Mouse (Mus musculus): ENCODE measurements at regions not wholly inside any gene's neighbourhood (a gene's known extent, or its start where the extent isn't known, plus 50 kb on each side); places are given as distances from the start of the nearest gene placed in this dataset.

DNA sequence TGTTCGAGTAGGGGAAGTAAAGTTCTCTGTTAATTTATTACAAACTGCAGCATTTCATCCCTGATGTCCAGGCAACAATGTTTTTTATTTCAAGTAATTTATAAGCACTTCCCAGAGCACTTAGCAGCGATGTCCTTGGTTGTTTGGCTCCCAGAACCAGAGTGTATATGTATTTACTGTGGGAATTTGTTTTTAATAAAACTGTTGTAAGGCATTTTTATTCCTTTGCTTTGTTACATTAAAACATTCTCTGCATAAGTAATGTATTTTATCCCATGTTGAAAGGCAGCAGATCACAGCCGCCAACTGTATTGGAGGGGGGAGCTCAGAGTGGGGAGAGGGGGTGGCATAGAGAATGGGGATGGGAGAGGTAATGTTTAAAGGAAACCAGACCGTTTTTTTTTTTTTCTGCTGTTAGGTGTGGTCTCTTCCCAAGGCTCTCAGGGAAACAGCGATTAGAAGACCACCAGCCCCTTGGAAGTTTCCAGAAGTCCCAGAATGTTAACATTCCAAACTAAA is 266.8 kb upstream of the Sall1 start:
- DNase-seq: no peak

DNA sequence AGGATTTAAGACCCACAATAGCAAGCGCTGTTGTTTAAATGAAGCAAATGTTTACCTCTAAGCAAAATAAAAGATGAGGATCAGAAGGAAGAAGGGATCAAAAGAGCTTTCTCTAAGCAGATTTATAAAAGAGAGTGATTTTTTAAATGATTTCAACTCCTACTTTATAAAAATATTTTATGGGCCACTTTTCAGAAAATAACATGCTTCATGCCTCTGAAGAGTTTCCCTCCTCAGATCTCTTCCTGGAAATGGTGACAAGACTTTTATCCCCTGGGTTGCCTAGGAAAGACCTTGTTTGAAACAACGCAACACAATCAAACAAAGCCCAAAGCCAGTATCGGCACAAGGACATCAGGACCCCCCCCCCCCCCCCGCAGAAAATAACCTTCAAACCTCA is 265.6 kb upstream of the Sall1 start:
- DNase-seq: no peak

DNA sequence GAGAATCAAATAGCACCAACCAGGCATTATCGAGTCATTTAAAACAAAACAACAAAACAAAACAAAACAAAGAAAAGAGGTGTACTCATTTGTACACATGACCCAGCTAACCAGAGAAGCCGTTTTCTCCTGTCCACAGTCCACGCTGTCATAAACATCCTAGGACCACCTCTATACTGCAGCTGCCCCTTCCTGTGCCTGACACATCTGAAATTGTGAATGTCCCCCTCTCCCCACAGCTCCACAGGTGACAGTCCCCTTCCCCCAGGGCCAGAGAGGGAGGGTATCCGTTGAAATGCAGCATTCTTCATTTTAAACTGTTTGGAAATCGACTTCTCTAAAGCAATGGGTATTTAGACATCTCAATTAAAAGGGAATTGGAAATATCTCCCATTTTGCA is 265.0 kb upstream of the Sall1 start:
- no peak for DNase-seq

DNA sequence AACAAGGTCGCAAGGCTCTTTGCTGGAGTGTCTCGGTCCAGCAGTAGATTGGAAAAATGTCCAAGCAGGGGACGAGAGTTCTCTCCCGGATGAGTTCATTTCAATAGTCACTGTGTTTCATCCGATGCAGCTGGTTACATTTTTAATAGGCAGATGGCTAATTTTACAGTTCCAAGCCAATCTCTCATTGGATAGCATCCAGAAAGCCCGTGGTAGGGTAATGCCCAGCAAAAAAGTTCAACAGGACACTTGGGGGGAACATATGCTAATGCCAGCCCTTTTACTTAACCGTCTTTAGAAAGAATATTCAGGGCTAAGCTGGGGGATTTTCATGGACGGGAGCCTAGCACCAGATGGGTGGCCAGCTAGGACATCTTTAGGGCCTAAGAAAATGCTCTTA is 264.6 kb upstream of the Sall1 start:
- DNase-seq: no peak

DNA sequence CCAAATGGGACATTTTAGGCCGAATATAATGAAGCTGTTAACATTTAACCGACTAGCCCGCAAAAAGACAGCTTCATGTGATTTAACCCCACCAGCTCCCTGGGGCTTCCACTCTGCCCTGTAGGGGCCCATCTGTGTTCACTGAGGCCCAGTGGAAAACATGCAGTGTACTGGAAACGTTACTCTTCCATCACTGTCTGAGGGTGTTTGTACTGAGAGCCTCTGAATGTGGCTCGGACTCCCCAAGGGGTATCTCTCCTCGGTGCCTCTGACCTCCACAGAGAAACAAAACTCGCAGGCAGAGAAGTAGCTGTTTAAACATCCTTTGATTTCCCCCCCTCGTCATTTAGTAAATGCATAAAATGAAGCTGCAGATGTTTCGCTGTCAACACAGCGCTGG is 263.6 kb upstream of the Sall1 start:
- no peak for DNase-seq

DNA sequence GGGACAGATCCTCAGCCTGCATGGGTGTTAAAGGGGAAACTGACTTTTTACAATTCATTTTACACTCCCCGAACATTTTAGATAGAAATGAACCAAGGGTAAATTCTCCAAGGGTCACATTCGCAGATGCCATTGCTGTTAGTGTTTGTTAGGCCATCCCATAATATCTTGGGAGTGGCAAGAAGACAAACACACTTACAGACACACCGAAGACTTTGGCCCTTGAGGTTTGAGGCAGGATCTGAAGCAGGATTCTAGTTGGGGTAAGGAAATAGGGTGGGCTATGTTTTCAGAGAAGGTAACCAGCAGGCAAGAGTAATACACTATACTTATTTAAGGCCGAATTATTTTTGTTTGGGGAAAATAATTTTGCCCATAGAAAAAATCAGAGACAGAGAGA is 263.1 kb upstream of the Sall1 start:
- DNase-seq: no peak

DNA sequence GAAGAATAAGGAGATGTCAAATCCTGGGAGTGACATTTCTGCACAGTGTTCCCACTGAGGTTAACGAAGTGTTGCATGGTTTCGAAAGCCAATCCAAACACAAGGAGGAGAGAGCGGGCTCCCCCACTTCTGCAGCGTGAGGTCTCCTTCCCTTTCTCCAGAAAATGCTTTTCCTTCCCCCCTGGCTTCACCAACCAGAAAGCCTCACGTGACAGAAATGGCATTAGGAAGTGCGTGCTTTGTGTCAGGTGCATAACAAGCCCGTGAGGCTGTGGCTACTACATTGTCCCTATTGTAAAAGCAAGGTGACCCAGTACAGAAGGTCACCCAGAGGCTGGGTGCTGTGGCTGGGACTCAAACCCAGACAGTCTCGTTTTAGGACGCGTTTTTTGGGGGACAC is 260.2 kb upstream of the Sall1 start:
- no peak for DNase-seq

DNA sequence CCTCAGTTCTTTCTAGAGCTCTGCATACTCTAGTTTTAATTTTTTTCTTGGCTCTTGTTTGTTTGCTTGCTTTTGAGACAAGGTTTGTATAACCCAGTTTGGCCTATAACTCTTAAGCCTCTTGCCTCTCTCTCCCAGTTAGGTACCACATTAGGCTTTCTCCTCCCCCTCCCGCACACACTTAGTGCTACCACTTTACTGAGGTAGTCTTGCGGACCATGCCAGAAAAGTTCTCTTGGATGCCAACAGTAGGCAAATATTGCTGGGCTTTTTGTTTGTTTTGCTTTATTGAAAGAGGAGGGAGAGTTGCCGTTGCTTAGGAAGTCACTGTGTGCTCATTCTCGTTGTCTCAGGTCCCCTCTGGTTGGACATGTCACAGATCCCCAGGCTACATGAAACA is 259.4 kb upstream of the Sall1 start:
- DNase-seq: no peak

DNA sequence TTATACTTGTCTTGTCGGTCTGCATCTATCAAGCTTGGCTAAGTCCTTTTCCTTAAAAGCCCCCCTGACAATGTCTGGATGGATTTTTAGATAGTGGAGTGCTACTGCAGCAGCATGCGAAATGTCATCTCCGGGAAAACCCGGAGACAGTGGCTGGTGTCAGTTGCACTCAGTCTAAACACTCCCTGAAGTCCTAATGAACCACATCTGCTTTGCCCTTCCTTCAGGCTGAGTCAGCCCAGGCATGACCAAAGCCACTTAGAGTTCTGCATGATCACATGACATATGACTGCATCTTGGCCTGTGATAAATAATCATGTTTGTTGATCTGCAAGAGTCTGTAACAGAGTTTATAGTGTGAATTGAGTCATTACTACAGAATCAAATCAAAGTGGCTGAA is 255.7 kb upstream of the Sall1 start:
- DNase-seq: no peak

DNA sequence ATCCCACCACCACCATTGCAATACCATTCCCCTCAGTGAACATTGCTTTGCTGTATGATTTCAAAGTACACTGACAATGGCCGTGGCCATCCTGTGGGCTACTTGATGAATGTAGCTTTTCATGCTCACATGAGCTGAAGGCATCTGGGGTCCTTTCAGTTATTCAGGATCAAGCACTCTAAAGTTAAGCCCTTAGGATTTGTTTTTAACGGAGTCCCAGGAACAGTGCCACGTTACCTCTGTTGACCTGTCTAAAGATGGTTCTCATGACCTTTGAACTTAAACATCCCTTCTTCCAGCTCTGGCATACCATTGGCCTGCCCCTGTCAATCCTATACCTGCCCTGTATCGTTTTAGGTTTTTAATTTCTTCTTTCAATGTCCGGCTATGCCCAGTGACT is 251.7 kb upstream of the Sall1 start:
- DNase-seq: no peak

DNA sequence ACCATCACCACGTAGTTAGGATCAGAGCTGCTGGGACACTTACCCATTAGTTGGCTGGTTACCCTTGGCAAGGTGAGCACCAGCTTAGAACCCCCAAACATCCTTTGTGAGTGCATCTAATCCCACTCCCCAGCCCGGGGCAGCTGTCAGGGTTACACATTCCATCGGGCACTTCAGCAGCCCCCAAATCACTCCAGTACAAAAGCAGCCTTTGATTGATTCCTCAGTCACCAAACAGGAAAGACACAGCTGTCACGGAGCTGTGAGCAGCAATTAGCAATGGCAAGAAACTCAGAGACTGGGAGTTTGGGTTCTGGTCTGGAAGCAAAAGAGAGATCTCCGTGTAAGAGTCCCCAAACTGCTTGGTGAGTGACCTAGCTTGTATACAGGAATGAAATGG is 245.1 kb upstream of the Sall1 start:
- DNase-seq: no peak

DNA sequence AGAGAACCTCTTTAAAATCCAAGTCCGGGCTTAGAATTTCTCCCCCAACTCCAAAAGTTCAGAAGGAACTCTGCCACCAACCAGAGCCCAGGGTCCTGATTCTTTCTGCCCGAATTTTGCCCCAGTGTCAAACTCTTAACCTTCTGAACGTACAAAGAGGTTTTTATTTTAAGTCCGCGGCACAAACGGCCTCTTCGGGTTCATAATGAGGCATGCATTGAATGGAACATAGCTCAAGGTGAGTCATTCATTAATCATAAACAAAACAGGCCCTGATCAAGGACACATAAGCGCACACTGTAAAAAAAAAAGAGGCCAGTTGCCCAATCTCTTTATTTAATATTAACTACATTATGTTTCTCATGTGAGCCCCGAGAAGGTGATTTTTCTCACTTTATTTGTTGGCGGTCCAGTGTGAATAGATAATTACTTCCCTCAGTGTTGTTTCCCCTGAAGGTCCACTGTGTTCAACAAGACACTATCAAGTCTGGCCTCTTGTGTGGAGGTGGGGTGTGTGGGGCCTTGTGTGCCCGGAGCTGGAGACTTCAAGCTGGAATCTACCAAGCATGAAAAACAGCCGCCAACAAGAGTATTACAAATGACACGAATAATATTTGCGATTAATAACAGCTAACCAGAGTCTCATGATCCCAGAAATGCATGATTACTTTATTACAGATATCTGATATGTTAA is 241.1 kb upstream of the Sall1 start:
- DNase-seq: no peak

DNA sequence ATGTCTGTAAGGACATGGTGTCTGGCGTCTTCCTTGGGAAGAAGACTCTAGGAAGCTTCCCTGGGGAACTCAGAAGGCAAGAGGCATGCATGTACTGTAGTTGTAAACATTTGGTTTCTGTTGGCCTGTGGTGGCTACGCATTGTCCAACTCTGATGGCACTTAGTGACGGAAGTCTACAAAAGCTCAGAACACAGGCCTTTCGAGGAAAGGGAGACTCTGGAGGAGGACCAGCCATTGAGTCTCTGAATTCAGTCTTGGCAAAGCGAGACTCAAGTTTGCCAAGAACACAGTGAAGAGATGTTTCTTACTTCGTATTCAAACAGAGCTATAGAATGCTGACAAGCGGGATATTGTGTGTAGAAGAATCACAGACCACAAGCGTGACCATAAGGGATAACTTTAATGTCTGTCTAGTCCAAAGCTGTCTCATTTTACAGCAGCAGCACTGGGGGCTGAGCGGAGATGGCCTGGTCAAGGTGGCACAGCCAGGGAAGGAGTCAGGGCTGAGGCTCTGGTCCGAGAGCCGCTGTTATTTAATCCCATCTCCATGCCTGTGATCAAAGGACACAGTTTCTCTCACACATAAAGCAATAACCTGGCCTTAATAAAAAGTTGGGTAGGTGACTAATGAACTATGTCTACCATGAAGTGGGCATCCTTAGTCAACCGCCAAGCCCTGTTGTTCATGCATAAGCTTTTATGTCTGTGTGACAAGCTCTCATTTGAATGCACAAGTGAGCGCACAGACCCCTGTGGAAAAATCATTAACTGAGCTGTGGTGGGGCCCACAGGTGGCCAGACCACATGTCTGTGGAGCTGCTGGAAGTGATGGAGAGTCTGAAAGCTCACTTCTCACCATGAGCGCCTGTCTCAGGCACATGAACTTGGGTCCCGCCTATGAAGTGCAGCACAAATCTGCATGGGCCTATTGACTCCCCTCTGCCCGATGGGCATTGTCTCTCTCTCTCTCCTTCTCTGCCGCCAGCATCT is 239.4 kb upstream of the Sall1 start:
- DNase-seq: no peak

DNA sequence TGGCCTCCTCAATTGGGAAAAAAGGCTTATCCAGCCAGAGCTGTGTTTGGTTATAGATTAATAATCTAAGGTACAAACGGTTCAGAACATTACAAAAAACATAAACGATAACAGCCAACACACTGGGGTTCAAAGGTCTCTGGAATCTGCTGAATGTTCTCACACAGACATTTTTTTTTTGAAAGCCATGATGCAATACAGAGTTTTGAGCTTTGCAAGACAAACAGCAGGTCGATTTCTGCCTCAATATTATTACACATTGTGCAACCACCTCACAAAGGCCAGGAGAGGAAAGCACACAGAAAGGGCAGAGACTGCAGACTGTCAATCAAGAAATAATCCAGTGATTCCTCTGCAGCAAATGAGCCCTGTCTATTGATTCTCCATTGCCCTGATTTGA is 235.9 kb upstream of the Sall1 start:
- no peak for DNase-seq

DNA sequence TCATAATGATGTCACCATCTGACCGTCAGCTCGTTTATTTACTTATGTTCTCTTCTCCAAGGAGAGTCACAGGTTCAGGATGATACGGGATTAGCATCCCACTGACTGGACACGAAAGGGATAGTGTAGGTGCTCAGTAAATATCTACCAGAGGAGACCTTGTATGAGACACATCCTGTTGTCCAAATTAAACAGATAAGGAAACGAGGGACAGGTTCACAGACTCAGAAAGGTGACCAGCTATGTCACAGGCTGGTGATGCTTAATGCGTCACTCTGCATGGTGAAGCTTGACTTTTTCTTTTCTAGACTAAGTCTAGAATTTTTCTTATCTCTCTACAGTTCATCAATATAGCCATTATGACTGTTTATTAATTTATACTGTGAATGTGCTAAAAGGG is 235.2 kb upstream of the Sall1 start:
- no peak for DNase-seq

DNA sequence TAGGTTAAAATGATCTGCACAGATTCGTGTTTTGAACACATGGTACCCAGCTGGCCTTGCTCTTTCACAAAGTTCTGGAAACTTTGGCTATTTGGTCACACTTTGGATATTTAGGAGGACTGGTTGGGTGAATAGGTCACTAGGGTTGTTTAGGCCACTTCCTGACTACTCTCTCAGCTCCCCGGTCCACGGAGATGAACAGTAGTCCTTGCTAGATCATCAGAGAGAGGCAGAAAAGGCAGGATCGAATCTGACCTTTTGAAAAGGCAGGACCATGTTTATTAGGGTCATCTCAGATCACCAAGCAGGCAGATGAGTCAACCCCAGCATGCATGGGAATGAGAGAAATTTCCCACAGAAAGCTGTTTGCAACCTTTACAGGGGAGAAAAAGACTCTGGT is 229.3 kb upstream of the Sall1 start:
- no peak for DNase-seq

DNA sequence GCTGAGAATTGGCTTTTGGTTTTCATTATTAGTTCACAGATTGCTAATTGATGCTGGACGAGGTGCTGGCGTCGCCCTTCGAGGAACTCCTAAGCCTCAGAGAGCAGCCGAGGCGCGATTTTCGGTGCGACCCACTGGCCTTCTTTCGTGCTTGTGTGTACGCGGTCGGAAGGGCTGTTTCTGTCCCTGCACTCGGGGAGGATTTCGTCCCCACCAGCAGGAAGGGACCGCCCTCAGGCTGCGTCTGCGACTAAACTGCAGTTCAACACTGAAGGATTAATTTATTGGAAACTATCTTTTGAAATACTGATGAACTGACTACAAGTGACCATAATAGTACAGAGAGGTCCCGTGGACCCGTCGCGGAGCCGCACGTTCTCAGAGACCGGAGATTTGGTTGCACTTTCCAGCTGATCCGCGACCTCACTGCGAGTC is 228.4 kb upstream of the Sall1 start:
- no peak for DNase-seq

DNA sequence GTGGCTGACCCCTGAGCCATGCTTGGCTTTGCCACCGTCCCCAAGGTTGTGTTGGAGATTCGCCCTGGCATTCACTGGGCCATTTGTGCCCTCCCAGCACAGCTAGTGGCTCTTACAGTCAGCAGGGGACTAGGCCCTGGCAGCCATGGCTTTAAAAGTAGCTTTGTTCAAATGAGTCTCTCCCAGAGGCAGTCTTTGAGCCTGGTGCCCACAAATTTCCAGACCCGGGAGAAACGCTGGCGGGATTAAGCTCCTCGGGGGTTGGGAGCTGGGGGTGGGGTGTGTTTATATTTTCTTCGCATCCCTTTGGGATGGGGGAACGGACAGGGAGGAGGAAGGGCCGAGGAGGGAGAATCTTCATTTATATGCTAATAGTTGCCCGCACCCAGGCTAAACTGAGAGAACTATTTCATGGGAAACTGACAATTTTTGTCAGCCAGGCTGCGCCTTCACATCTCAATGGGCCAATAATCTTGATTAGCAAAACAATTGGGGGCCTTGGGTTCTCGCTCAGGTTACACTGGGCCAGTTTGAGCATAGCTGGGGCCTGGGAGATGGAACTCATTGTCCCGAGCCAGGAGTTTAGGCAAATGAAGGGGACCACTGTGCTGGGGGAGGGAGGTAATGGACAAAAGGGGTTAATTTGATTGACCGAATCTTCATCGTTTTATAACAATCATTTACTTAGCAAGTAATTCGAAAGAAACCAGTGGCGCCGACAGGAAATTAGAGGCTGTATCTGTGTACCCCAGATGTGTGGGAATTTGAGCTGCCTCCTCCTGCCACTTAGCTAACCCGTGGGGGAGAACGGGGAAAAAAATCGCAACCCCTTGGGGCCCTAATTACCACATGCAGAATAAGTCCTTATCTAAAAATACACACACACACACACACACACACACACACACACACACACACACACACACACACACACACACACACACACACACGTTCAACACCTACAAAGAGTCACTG is 227.7 kb upstream of the Sall1 start:
- no peak for DNase-seq

DNA sequence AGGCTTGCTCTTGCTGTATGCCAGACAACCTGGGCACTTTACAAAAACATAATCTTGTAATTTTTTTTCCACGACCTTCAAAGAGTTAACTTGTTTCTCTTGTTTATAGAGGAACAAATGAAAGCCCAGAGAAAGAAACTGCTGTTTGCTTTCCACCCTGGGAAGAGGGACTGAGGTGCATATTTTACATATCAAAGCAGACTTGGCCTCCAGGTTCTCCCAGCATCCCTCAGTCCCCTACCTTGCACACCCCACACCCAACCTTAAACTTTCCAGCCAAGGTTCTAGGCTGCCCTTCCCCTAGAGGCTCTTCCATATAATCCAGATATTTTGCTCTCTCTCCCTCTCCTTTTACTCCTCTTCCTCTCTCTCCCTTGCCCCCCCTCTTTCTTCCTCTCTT is 226.0 kb upstream of the Sall1 start:
- DNase-seq: no peak

DNA sequence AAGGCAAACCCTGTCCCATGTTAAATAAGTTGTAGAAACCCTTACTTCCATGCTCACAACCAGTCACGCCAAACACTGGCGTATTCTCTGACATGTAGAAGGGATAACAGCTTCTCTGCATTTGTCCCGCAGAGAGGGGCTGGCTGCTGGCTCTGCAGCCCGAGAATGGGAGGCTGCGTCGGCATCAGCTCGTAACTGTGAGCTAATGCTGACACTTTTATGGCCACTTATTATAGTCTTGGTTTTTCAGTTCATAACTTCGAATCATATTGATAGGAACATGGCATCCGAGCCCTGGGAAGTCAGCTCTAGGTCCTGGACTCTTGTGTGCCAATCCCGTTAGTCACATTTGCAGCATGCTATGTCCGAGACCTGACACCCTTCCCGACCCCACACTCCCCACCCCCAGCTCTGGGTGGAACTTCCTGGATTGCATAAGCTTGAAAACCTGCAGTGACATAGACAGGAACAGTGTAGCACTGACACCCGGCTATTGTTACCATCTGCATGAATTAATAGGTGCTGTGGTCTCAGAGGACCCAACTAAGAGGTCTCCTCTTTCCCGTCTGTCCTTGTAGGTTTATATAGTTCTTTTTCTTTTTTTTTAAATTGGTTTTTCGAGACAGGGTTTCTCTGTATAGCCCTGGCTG is 217.3 kb upstream of the Sall1 start:
- DNase-seq: no peak

DNA sequence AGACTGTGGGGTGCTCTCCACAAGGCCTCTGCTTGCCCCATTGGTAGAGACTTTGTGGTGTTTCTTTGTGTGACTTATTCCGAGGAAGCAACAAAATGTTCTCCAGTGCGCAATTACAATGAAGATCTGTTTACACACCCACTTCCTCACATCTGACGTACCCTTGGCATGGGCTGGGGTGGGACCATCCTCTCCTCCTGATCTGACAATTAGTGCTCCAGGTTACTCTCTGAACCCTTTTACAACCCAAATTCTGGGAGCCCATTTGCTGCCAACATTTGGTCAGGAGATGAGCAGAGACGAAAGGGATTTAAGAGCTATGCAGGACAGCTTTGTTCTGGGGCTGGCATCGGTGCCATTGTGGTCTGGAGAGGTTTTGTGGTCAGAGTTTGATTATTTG is 215.9 kb upstream of the Sall1 start:
- no peak for DNase-seq

DNA sequence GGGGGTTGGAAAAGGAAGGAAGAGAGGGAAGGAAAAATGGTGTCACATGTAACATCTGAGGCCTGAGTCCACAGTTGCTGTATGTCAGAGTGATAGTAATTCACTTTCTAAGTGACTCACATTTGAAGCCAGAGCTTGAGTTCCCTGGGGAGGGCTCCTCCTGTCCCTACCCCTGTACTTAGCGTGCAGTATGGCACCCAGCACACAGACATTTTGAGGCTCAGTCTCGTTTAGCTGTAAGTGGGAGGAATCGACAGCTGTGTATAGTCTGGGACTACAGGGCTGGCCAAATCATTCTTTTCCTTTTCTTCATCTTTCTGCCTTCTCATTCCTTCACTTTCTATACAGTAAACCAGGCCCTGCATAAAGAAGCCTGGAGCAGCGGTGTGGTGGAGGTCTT is 202.4 kb upstream of the Sall1 start:
- no peak for DNase-seq

Data from thymus, postnatal 14 days (tissue).